Mouse (Mus musculus) retina, adult 2 months (tissue): ENCODE measurements around the gene Psmc2.

Source experiments
- DNase-seq: peaks from one replicate; pipeline ENCODE4 v3.0.0-alpha.2; 2012; ENCODE audit warnings: low read depth, low spot score

The Psmc2 gene

GRCm38 (mm10) chr5:21785053-21785452, at the start of gene Psmc2, which contains the start of gene Dnajc2:
Psmc2 (plus strand) TSS chr5:21785283.
Dnajc2 (minus strand) TSS chr5:21785251.
- peak; percentile 83 for DNase-seq

- DNase-seq, result no peak
Measured at GRCm38 (mm10) chr5:21735584-21735983, 49.5 kb upstream of the Psmc2 start.

GRCm38 (mm10) chr5:21736046-21736445, 49.0 kb upstream of the Psmc2 start:
- no peak for DNase-seq

GRCm38 (mm10) chr5:21736956-21737585, 48.0 kb upstream of the Psmc2 start, which contains the start of gene Pmpcb:
Pmpcb (plus strand) TSS chr5:21737141.
- peak; percentile 77 for DNase-seq

- no peak for DNase-seq
Measured at GRCm38 (mm10) chr5:21737620-21738019, 47.5 kb upstream of the Psmc2 start.

- DNase-seq, result no peak
Measured at GRCm38 (mm10) chr5:21739120-21739519, 46.0 kb upstream of the Psmc2 start.

- no peak for DNase-seq
Measured at GRCm38 (mm10) chr5:21739881-21740280, 45.2 kb upstream of the Psmc2 start.

- DNase-seq, result no peak
Measured at GRCm38 (mm10) chr5:21743606-21744005, 41.5 kb upstream of the Psmc2 start.

- DNase-seq, result no peak
Measured at GRCm38 (mm10) chr5:21744651-21745050, 40.4 kb upstream of the Psmc2 start.

GRCm38 (mm10) chr5:21745966-21746365, 39.1 kb upstream of the Psmc2 start:
- no peak for DNase-seq

- DNase-seq, result no peak
Measured at GRCm38 (mm10) chr5:21768506-21768905, 16.6 kb upstream of the Psmc2 start.

GRCm38 (mm10) chr5:21769841-21770240, 15.2 kb upstream of the Psmc2 start:
- no peak for DNase-seq

GRCm38 (mm10) chr5:21776491-21776890, 8.6 kb upstream of the Psmc2 start:
- DNase-seq, result no peak

GRCm38 (mm10) chr5:21784161-21785052, 676 bp upstream of the Psmc2 start:
- no peak for DNase-seq

GRCm38 (mm10) chr5:21785776-21786175, 693 bp downstream of the Psmc2 start:
- DNase-seq, result no peak

- DNase-seq, result peak; percentile 86
Measured at GRCm38 (mm10) chr5:21786258-21787185, 1.4 kb downstream of the Psmc2 start.

- DNase-seq, result no peak
Measured at GRCm38 (mm10) chr5:21787186-21788105, 2.4 kb downstream of the Psmc2 start.

GRCm38 (mm10) chr5:21789061-21789460, 4.0 kb downstream of the Psmc2 start:
- no peak for DNase-seq

- DNase-seq, result no peak
Measured at GRCm38 (mm10) chr5:21792166-21792565, 7.1 kb downstream of the Psmc2 start.

GRCm38 (mm10) chr5:21802907-21803306, 17.8 kb downstream of the Psmc2 start:
- no peak for DNase-seq
